Mouse (Mus musculus): ENCODE results near the gene Sec13. TPM values are rescaled to one million over a fixed set of nuclear protein-coding genes. Genes with fewer than 3 reads are reported as not detected.

The Sec13 gene
- polyA plus RNA-seq, 2 experiments, result 93.7 to 118 TPM

DNA sequence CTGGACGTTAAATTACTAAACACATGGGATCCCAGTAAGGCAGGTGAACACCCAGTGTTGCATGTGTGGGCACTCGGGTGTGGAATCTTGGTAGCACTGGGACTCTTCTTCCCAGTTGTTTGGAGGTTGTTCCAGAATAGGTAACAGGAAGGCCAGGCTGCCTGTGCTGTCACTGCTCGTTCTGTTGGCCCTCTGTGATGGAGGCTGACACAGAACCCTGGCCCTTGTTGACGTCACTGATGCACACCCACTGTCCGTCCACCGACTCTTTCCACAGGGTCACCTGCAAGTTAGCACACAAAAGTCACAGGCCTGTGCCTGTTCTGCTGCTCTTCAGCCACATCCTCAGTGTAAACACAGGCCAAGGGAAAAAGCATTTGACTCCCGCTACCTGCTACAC is 12.4 kb downstream of the Sec13 start:
- Histone ChIP-seq H3K9ac (replicated peaks) (no peak overlapping the region), H3K4me3 (ENCODE audit: insufficient read depth in 1 of 2, low read depth in 2 of 2, low read length in 2 of 2) (no peak overlapping the region), H3K4me1 (replicated peaks; ENCODE audit: control insufficient read depth in 2 of 2, insufficient read depth in 2 of 2, low read length in 1 of 2) (no peaks in the 10 kb centered on the region), H3K27me3 (ENCODE audit: control insufficient read depth, insufficient read depth, low read length) (no peaks in the 10 kb centered on the region), H3K36me3 (replicated peaks; ENCODE audit: control insufficient read depth, insufficient read depth, low read depth) (peaks cover 57% of the 10 kb centered on the region), H3K27ac (no peak overlapping the region), H3K4me2 (ENCODE audit: low read depth) (no peak overlapping the region), H3K9me3 (ENCODE audit: control insufficient read depth, low read length) (no peaks in the 10 kb centered on the region)
- ATAC-seq (ENCODE audit: insufficient read depth), result no peak
- TF ChIP-seq EP300 (IDR thresholded peaks at IDR 0.05; ENCODE audit: low read depth) (no peak), CTCF (IDR thresholded peaks at IDR 0.05; ENCODE audit: low read depth) (no peak)
- WGBS (ENCODE audit: insufficient replicate concordance), result 79% methylated on average over 7 of the region's 7 CpGs
- no peak for DNase-seq (ENCODE audit: low read depth in 3 of 3, low spot score in 3 of 3)

DNA sequence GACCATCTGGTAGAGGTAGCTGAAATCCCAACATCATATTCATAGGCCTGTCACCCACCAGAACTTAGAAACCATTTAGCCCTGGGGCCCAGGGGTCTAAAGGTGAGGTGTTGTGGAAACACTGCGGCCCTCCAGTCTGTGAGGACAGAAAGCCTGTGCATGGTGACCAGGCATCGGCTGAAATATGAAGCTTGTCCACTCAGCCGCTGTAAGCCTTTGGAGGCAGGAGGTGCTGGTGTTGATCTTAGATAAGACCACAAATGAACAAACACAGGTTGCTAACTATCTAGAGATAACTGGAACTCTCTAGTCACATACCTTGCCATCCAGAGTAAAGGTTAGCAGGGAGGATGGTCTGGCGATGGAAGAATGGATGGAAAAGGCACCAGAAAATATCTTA is 19.5 kb downstream of the Sec13 start:
- Histone ChIP-seq H3K36me3 (replicated peaks; ENCODE audit: control insufficient read depth, insufficient read depth, low read depth) (peaks cover 26% of the 10 kb centered on the region), H3K27me3 (ENCODE audit: control insufficient read depth, insufficient read depth, low read length) (no peaks in the 10 kb centered on the region), H3K27ac (no peak overlapping the region), H3K9me3 (ENCODE audit: control insufficient read depth, low read length) (no peaks in the 10 kb centered on the region), H3K4me3 (ENCODE audit: insufficient read depth in 1 of 2, low read depth in 2 of 2, low read length in 2 of 2) (no peak overlapping the region), H3K4me2 (ENCODE audit: low read depth) (no peak overlapping the region), H3K4me1 (replicated peaks; ENCODE audit: control insufficient read depth in 2 of 2, insufficient read depth in 2 of 2, low read length in 1 of 2) (peaks cover 0 to 3% of the 10 kb centered on the region in 2 experiments; a peak in 2 of 4 replicates), H3K9ac (replicated peaks) (no peak overlapping the region)
- ATAC-seq (ENCODE audit: insufficient read depth), result peak; percentile 58
- 76% methylated on average over 4 of the region's 4 CpGs for WGBS (ENCODE audit: insufficient replicate concordance)
- TF ChIP-seq CTCF (IDR thresholded peaks at IDR 0.05; ENCODE audit: low read depth) (no peak), EP300 (IDR thresholded peaks at IDR 0.05; ENCODE audit: low read depth) (no peak)
- no peak for DNase-seq (ENCODE audit: low read depth in 3 of 3, low spot score in 3 of 3)

DNA sequence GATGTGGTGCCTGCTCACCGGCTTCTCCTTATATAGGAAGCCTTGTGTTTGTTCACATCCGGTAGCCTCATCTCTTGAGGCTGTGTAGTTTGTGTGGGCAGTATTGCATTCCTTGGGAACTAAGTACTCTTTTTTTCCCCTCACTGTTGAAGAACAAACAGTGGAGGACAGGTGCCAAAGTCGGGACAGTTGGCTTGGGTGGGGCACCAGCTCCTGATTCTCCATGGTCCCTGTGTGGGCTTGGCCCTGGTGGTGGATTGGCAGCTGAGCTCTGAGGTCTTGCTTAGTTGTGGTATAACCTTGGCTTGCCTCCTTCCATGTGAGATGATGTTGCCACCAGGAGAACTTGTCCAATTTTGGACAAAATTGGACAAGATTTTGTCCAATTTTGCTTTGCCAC is 20.7 kb downstream of the Sec13 start, which contains the start of gene Ghrl:
Ghrl (minus strand) TSS at position 3 of the 400 bp plus-strand sequence.
- Histone ChIP-seq H3K4me3 (ENCODE audit: insufficient read depth in 1 of 2, low read depth in 2 of 2, low read length in 2 of 2) (no peak within 1 kb of the TSS), H3K9ac (replicated peaks) (no peak within 1 kb of the TSS), H3K27me3 (ENCODE audit: control insufficient read depth, insufficient read depth, low read length) (no peaks in the 10 kb centered on the region), H3K36me3 (replicated peaks; ENCODE audit: control insufficient read depth, insufficient read depth, low read depth) (peaks cover 22% of the 10 kb centered on the region), H3K27ac (no peak within 1 kb of the TSS), H3K9me3 (ENCODE audit: control insufficient read depth, low read length) (no peaks in the 10 kb centered on the region), H3K4me2 (ENCODE audit: low read depth) (no peak within 1 kb of the TSS), H3K4me1 (replicated peaks; ENCODE audit: control insufficient read depth in 2 of 2, insufficient read depth in 2 of 2, low read length in 1 of 2) (peaks cover 0 to 3% of the 10 kb centered on the region in 2 experiments; a peak in 2 of 4 replicates)
- DNase-seq (ENCODE audit: low read depth in 3 of 3, low spot score in 3 of 3) (no peak), ATAC-seq (ENCODE audit: insufficient read depth) (no peak)
- WGBS (ENCODE audit: insufficient replicate concordance), result 75% methylated on average over 3 of the region's 3 CpGs
- TF ChIP-seq CTCF (IDR thresholded peaks at IDR 0.05; ENCODE audit: low read depth), result no peak
- TF ChIP-seq EP300 (IDR thresholded peaks at IDR 0.05; ENCODE audit: low read depth), result no peak

DNA sequence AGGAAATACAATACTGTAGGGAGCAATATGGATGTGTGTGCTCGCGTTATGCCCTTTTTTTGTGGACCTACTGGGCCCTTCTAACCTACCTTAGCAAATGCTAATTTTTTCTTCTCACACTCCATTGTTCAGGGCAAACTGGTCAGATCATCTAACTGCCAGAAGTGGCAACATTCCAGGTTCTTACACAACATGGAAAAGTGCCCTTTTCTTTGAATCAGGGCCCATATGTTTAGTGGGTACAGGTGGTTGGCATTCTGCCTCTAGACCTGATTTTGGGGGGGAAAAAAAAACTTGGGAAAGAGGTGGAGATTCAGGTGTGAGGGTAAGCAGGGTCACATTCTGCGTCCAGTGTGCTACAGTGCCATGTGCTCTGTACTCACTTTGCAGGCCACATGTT is 23.0 kb downstream of the Sec13 start:
- no peak for TF ChIP-seq CTCF (IDR thresholded peaks at IDR 0.05; ENCODE audit: low read depth)
- no peak for TF ChIP-seq EP300 (IDR thresholded peaks at IDR 0.05; ENCODE audit: low read depth)
- no peak for ATAC-seq (ENCODE audit: insufficient read depth)
- H3K36me3 ChIP-seq (replicated peaks; ENCODE audit: control insufficient read depth, insufficient read depth, low read depth), result peaks cover 34% of the 10 kb centered on the region
- H3K4me1 ChIP-seq (replicated peaks; ENCODE audit: control insufficient read depth in 2 of 2, insufficient read depth in 2 of 2, low read length in 1 of 2), result peaks cover 0 to 3% of the 10 kb centered on the region in 2 experiments; a peak in 3 of 4 replicates
- no peak overlapping the region for H3K4me3 ChIP-seq (ENCODE audit: insufficient read depth in 1 of 2, low read depth in 2 of 2, low read length in 2 of 2)
- H3K9me3 ChIP-seq (ENCODE audit: control insufficient read depth, low read length), result no peaks in the 10 kb centered on the region
- H3K4me2 ChIP-seq (ENCODE audit: low read depth), result no peak overlapping the region
- H3K27ac ChIP-seq, result no peak overlapping the region
- H3K9ac ChIP-seq (replicated peaks), result no peak overlapping the region
- no peaks in the 10 kb centered on the region for H3K27me3 ChIP-seq (ENCODE audit: control insufficient read depth, insufficient read depth, low read length)
- 82% methylated on average over 3 of the region's 3 CpGs for WGBS (ENCODE audit: insufficient replicate concordance)
- DNase-seq (ENCODE audit: low read depth in 3 of 3, low spot score in 3 of 3), result no peak

DNA sequence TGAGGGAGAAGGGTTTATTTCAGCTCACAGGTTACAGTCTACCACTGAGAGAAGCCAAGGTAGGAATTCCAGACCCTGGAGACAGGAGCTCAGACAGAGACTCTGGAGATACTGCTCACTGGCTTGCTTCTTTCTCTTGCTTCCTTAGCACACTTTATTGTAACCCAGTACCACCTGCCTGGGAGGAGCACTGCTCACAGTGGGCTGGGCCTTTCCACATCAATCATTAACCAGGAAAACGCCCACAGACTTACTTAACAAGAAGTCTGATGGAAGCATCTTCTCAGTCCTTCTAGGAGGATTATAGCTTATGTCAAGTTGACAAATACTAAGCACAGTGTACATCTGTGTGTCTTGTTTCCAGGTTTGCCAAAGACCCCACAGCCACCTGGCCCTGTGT is 25.7 kb downstream of the Sec13 start:
- H3K4me1 ChIP-seq (replicated peaks; ENCODE audit: control insufficient read depth in 2 of 2, insufficient read depth in 2 of 2, low read length in 1 of 2), result no peaks in the 10 kb centered on the region; a peak in 2 of 4 replicates
- no peak overlapping the region for H3K9ac ChIP-seq (replicated peaks)
- WGBS (ENCODE audit: insufficient replicate concordance), result 63% methylated on average over 1 of the region's 1 CpGs
- H3K4me2 ChIP-seq (ENCODE audit: low read depth), result no peak overlapping the region
- DNase-seq (ENCODE audit: low read depth in 3 of 3, low spot score in 3 of 3) (no peak), ATAC-seq (ENCODE audit: insufficient read depth) (no peak)
- H3K27me3 ChIP-seq (ENCODE audit: control insufficient read depth, insufficient read depth, low read length), result no peaks in the 10 kb centered on the region
- H3K4me3 ChIP-seq (ENCODE audit: insufficient read depth in 1 of 2, low read depth in 2 of 2, low read length in 2 of 2), result no peak overlapping the region
- H3K36me3 ChIP-seq (replicated peaks; ENCODE audit: control insufficient read depth, insufficient read depth, low read depth), result peaks cover 62% of the 10 kb centered on the region
- no peak for TF ChIP-seq EP300 (IDR thresholded peaks at IDR 0.05; ENCODE audit: low read depth)
- no peak for TF ChIP-seq CTCF (IDR thresholded peaks at IDR 0.05; ENCODE audit: low read depth)
- H3K9me3 ChIP-seq (ENCODE audit: control insufficient read depth, low read length), result no peaks in the 10 kb centered on the region
- H3K27ac ChIP-seq, result no peak overlapping the region

All from liver, embryonic 14.5 days (tissue).